Mouse (Mus musculus) T-cell, adult 2 months (primary cell): ENCODE data around the gene Tpk1.
"Not testable (repeated sequence)": the region's sequence is repeated elsewhere in the genome, so short reads cannot be mapped to it uniquely, and the experiment has no call there.

Source experiments
- DNase-seq: peaks from one replicate; pipeline ENCODE4 v3.0.0; 2022; ENCODE audit warnings: low spot score

The Tpk1 gene

DNA sequence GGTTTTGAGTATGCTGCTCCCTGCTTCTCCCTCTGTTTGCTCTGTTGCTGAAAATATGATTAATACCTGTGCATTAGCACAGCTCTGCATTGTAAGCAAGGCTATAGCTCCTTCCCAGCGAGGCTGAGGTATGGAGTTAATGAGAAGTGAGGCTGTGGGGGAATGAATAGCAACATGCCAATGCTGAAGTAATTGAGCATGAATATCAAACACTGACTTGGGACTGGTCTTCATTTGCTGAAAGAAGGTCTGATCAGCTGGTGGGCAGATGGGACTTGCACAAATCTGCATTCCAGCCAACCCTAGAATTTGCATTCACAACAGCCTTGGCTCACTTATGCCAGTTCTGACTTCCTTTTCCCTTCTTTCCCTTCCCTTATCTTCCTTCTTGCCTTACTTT is 144.0 kb downstream of the Tpk1 start:
- no peak for DNase-seq

DNA sequence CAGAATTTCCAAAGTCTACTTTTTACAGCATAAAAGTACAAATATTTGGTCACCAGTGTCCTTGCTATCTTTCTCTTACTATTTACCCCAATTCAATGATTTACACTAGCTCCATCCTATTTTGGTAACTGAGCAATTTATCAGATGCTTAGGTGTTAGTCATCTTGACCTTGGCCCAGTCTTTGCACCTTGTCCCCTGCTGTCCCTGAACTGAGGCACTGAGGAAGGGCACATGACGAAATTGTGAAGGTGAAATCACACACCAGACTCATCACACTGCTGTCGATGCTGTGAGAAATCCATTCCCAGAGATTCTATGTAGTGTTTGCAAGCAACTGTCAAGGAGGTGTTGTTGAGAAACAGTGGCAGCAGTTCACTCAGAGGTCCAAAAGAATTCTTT is 145.9 kb downstream of the Tpk1 start:
- DNase-seq: no peak

GRCm38 (mm10) chr6:43518378-43518777 is 147.7 kb downstream of the Tpk1 start:
- DNase-seq: no peak

DNA sequence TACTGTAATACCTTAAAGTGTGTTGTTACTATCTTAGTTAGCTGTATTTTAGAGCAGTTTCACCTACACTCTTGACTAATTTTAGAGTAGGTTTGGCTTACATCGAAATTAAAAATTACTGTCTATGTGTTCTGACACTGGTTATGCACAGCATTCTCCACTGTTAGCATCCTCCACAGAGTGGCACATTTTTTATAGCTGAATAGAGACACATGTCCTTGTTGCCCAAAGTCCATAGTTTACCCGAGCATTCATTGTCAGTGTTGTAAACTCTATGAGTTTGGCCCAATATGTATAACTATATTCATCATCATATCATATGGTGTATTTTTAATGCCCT is 148.8 kb downstream of the Tpk1 start:
- DNase-seq: no peak

DNA sequence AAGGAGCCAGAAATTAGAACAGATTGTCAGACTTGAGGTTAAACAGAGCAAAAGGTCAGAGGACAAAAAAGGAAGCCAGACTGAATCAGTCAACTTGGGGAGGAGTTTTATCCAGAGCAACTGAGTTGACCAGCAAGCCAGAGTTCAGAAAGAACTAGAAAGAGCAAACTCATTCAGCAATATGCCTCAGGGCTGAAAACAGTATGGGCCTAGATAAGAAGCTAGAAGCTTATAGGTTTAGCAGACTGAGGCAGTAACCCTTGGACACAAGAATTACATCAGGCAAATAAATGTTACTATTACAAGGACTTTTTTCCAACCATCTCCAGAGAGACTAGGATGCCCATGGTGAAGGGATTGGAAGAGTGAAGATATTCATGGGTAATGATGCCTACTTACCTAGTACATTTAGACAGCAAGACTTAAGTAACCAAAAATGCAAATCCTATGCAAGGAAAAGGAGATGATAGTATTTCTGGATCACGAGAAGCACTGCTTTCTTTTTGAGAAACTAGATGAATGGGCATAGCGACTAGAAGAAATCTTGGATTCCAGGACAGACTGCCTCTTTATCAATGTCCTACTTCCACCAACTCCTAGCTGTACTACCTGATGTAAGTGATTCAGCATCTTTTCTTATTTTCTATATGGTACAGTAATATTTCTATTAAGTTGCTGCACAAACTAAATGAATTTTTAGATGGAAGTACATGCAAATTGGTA is 149.3 kb downstream of the Tpk1 start:
- DNase-seq: no peak

DNA sequence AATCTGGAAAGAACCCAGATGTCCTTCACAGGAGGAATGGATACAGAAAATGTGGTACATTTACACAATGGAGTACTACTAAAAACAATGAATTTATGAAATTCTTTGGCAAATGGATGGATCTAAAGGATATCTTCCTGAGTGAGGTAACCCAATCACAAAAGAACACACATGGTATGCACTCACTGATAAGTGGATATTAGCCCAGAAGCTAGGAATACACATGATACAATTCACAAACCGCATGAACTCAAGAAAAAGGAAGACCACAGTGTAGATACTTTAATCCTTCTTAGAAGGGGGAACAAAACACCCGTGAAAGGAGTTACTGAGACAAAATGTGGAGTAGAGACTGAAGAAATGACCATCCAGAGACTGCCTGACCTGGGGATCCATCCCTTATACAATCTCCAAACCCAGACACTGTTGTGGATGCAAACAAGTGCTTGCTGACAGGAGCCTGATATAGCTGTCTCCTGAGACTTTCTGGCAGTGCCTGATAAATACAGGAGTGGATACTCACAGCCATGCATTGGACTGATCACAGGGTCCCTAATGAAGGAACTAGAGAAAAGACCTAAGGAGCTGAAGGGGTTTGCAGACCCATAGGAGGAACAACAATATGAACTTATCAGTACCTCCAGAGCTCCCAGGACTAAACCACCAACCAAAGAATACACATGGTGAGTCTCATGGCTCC is 159.2 kb downstream of the Tpk1 start:
- DNase-seq: not testable (repeated sequence)

DNA sequence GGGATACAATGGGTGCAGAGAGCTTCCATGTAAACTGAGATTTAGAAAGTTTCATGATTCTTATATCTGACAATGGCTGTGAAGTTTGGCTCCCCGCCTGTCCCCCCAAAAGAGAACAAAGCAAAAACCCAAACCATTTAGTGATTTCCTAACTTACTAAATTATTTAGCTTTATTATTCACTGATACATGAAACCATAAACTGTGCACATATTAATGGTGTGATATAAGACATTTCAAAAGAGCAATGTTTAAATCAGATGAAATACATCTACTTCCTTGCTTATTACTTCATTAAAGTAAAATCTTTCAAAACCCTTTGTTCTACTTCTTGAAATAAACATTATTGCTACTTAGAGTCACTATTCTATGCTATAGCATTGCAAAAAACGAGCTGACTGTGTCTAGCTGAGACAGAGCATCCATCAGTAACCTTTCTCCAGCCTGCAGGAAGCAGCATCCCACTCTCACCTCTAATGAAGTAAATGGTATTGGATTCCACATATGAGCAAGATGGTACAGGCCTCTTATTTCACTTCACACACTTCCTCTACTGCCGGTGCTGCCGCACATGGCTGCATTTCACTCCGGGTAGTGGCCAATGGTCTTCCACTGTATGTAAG is 161.4 kb downstream of the Tpk1 start:
- no peak for DNase-seq

- DNase-seq: no peak
Measured at GRCm38 (mm10) chr6:43492367-43492766, 173.7 kb downstream of the Tpk1 start.

- DNase-seq: no peak
Measured at GRCm38 (mm10) chr6:43486691-43487090, 179.4 kb downstream of the Tpk1 start.

GRCm38 (mm10) chr6:43480687-43481086 is 185.4 kb downstream of the Tpk1 start:
- DNase-seq: no peak

GRCm38 (mm10) chr6:43478810-43479209 is 187.3 kb downstream of the Tpk1 start:
- no peak for DNase-seq

DNA sequence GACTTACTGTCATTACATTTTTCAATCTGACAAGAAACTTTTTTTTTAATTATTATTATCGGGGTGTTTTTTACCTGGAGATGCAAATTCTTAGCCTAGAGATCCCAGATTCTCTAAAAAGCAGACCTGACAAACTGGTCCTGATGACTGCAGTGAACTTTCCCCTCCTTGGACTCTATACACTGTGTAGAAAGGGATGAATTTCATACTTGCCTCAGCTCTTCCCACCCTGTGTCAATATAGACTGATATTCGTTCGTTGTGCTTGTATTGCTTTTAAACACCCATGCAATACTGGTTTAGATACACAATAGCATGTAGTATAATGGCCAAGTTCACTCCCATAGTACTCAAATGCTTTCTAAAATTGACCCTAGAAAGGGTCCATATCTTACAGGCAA is 189.7 kb downstream of the Tpk1 start:
- no peak for DNase-seq

GRCm38 (mm10) chr6:43475921-43476320 is 190.2 kb downstream of the Tpk1 start:
- no peak for DNase-seq

GRCm38 (mm10) chr6:43471556-43471955 is 194.5 kb downstream of the Tpk1 start:
- DNase-seq: no peak

GRCm38 (mm10) chr6:43468821-43469594 is 197.1 kb downstream of the Tpk1 start:
- DNase-seq: no peak

- no peak for DNase-seq
Measured at GRCm38 (mm10) chr6:43462849-43463369, 203.2 kb downstream of the Tpk1 start.

- DNase-seq: no peak
Measured at GRCm38 (mm10) chr6:43462189-43462848, 203.8 kb downstream of the Tpk1 start.

DNA sequence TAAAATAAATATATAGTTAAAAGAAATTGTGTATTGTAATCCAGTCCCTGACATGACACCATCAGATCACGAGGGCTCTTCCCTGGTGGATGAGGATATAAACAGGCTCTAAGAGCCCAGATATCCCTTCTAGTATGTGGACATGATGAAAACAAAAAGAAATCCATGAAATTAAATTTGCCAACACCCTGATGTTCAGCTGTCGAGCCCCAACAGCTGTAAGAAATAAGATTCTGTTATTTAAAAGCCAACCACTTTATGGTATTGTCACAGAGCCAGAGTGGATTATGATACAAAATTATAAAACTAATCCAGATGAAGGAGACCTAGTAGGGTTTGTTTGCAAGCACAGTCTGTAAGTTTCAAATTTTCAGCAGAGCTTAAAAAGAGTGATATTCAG is 207.0 kb downstream of the Tpk1 start:
- DNase-seq: no peak

DNA sequence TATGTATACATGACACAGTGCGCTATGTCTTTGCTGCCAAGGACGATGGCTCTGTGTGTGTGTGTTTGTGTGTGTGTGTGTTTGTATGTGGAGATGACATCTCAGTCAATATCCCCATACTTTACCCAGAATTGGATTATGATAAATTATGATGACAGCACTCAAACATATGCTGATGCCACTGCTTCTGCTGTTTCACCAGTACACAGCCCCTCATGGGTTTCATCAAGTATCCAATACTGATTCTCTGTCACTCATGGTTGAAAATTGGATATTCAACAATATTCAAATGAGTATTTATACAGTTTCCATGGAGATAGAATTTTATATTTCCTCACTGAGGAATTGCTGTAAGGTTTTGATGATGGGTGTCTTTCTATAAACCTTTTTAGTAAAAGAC is 208.1 kb downstream of the Tpk1 start:
- no peak for DNase-seq

DNA sequence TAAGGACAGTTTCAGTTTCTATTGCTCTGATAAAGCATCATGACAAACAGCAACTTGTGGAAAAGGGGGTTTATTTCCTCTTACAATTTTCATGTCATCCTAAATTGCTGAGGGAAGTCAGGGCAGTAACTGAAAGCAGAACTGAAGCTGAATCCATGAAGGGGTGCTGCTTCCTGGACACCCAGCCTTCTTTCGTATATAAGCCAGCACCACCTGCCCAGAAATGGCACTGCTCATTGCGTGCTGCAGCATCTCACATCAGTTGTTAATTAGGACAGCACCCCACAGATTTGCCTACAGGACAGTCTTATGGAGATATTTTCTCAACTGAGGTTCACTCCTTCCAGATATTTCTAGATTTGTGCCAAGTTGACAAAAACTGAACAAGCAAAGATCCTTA is 216.6 kb downstream of the Tpk1 start:
- DNase-seq: no peak

- no peak for DNase-seq
Measured at GRCm38 (mm10) chr6:43445856-43446255, 220.2 kb downstream of the Tpk1 start.

GRCm38 (mm10) chr6:43442191-43442590 is 223.9 kb downstream of the Tpk1 start:
- no peak for DNase-seq
